Comparison of ENCODE assay signal across 7 mouse cellular contexts in genomic region chr5:33543372-33543771, GRCm38 (mm10).
DNase-seq lines count a peak whose midpoint lies in the region; TF ChIP-seq lines count a peak whose summit lies in the region.

No protein-coding gene starts in this region.

- H3K9me3 ChIP-seq in ES-E14 (ENCODE audit: control insufficient read depth, insufficient read depth, low read depth, low read length): no peaks in the 10 kb centered on the region

- peaks cover 0 to 16% of the 10 kb centered on the region in 2 experiments; a peak in 1 of 4 replicates for H3K4me1 ChIP-seq in ES-E14 (ENCODE audit: control insufficient read depth in 2 of 2, insufficient read depth in 2 of 2, low read length in 2 of 2, poor library complexity in 1 of 2)

- intact Hi-C loops in heart, postnatal 36 days (cut with DNase I): no loop called here

- no peak overlapping the region for H3K9ac ChIP-seq in ES-E14 (ENCODE audit: insufficient read depth, low read depth, low read length, poor library complexity, severe bottlenecking)

- H3K36me3 ChIP-seq in ES-E14 (ENCODE audit: control insufficient read depth, insufficient read depth, low read length, poor library complexity, severe bottlenecking): no peaks in the 10 kb centered on the region

- in situ Hi-C loops in ES-E14 (cut with MboI; ENCODE audit: low sequenced_read_pairs in 2 of 2, unreplicated experiment in 2 of 2): no loop called here

- H3K27ac ChIP-seq in ES-E14 (ENCODE audit: insufficient read depth, low read depth, low read length, poor library complexity, severe bottlenecking): no peak overlapping the region

- DNase-seq in ES-E14 (ENCODE audit: low read depth, low spot score): peak; percentile 68
- DNase-seq in adrenal gland, adult 18-20 months (ENCODE audit: low spot score in 2 of 2): peak; percentile 59 to 65
- peak; percentile 81 for DNase-seq in embryo, embryonic 10.5 days (ENCODE audit: low spot score)
- DNase-seq in heart, postnatal 36 days: peak; percentile 33 to 61
- peak; percentile 78 to 79 for DNase-seq in layer of hippocampus, postnatal 10 days (ENCODE audit: low spot score in 2 of 2)
- peak; percentile 45 to 54 for DNase-seq in lung, postnatal 4 days
- DNase-seq in right cerebral cortex, postnatal 14 days: peak; percentile 71

- no peak overlapping the region for H3K4me3 ChIP-seq in ES-E14 (ENCODE audit: insufficient read depth in 1 of 2, low read depth in 1 of 2, low read length in 2 of 2, poor library complexity in 1 of 2, severe bottlenecking in 1 of 2)

TF ChIP-seq in ES-E14, 5 proteins besides CTCF, POLR2A, EP300 and RAD21:
- TF ChIP-seq CHD2 (IDR thresholded peaks at IDR 0.05; ENCODE audit: low read depth, low read length) (no peak), ZC3H11A (IDR thresholded peaks at IDR 0.05; ENCODE audit: borderline replicate concordance, low read depth, low read length) (0 out of 2 replicates have a peak, but pooled peaks have one; percentile 16)
